Mouse (Mus musculus) limb, embryonic 12.5 days (tissue): ENCODE results near the gene Grap. TPM values are rescaled to one million over a fixed set of nuclear protein-coding genes. Genes with fewer than 3 reads are reported as not detected.

Experiments used
- ATAC-seq: fragments of 200-750 bp; cut with Nextera tagmentation; 2 replicates; pipeline ENCODE4 v1.8.0; 2017; ENCODE audit warnings: low read depth, moderate TSS enrichment; ENCODE audit not compliant: insufficient number of reproducible peaks, insufficient read depth, low FRiP score, low TSS enrichment
- H3K27ac ChIP-seq: fragments of 300-500 bp; sonication (generic); 2 replicates; pipeline ENCODE4 v1.5.1; 2016; ENCODE audit warnings: mild to moderate bottlenecking, moderate library complexity
- H3K27me3 ChIP-seq: fragments of 300-500 bp; sonication (generic); 2 replicates; pipeline ENCODE4 v1.6.1; 2016; ENCODE audit warnings: mild to moderate bottlenecking, moderate library complexity
- H3K36me3 ChIP-seq: fragments of 300-500 bp; sonication (generic); 2 replicates; pipeline ENCODE4 v1.6.1; 2016; ENCODE audit warnings: mild to moderate bottlenecking, moderate library complexity
- H3K4me1 ChIP-seq: fragments of 300-500 bp; sonication (generic); replicated peaks from 2 replicates; pipeline ENCODE4 v1.6.1; 2016
- H3K4me2 ChIP-seq: fragments of 300-500 bp; sonication (generic); 2 replicates; pipeline ENCODE4 v1.6.1; 2016; ENCODE audit warnings: mild to moderate bottlenecking, moderate library complexity
- H3K4me3 ChIP-seq: fragments of 300-500 bp; sonication (generic); replicated peaks from 2 replicates; pipeline ENCODE4 v1.5.1; 2016; ENCODE audit warnings: mild to moderate bottlenecking
- H3K9ac ChIP-seq: fragments of 300-500 bp; sonication (generic); replicated peaks from 2 replicates; pipeline ENCODE4 v1.6.1; 2016; ENCODE audit warnings: mild to moderate bottlenecking, moderate library complexity
- H3K9me3 ChIP-seq: fragments of 300-500 bp; sonication (generic); 2 replicates; pipeline ENCODE4 v1.6.1; 2016; ENCODE audit warnings: mild to moderate bottlenecking, moderate library complexity
- WGBS: fragments of 180-500 bp; shearing (Covaris S2); methylation state at CpG from one replicate; pipeline ENCODE4 v1.1.7; 2016; 5-methylcytosine and 5-hydroxymethylcytosine counted together
- polyA plus RNA-seq: library from polyadenylated mRNA; unstranded; fragments of >200 nt; fragmentation: Nextera tagmentation; extraction: Ambion mirVana; gene quantifications from 2 replicates; pipeline ENCODE4 v1.2.1, GENCODE M21; 2016

The Grap gene
- polyA plus RNA-seq = 5.4 and 6.1 TPM in 2 replicates

GRCm38 (mm10) chr11:61652686-61653447, at the start of gene Grap:
Gene Grap (plus strand): TSS chr11:61653265.
- H3K4me3 ChIP-seq = no peak within 1 kb of the TSS
- 63% methylated on average over 10 of the region's 10 CpGs for WGBS
- no peak within 1 kb of the TSS for H3K4me2 ChIP-seq

GRCm38 (mm10) chr11:61608072-61608471, 45.0 kb upstream of the Grap start:
- Histone ChIP-seq H3K9me3 (peaks cover 7% of the 10 kb centered on the region; the same call in 1 of the 2 replicates), H3K9ac (no peak overlapping the region)
- WGBS = 82% methylated on average over 4 of the region's 4 CpGs

More at GRCm38 (mm10) chr11:61652686-61653447, at the start of gene Grap:
- Histone ChIP-seq H3K4me1 (no peaks in the 10 kb centered on the region), H3K27me3 (no peaks in the 10 kb centered on the region), H3K27ac (no peak within 1 kb of the TSS), H3K36me3 (no peaks in the 10 kb centered on the region), H3K9me3 (no peaks in the 10 kb centered on the region), H3K9ac (no peak within 1 kb of the TSS)
- no peak for ATAC-seq

GRCm38 (mm10) chr11:61611197-61611596, 41.9 kb upstream of the Grap start:
- Histone ChIP-seq H3K27me3 (no peaks in the 10 kb centered on the region), H3K27ac (no peak overlapping the region), H3K9me3 (peaks cover 7% of the 10 kb centered on the region; the same call in 1 of the 2 replicates), H3K9ac (no peak overlapping the region), H3K4me1 (peaks cover 9% of the 10 kb centered on the region), H3K4me2 (no peak overlapping the region), H3K36me3 (no peaks in the 10 kb centered on the region), H3K4me3 (no peak overlapping the region)
- WGBS = 80% methylated on average over 3 of the region's 3 CpGs
- no peak for ATAC-seq

More at GRCm38 (mm10) chr11:61608072-61608471, 45.0 kb upstream of the Grap start:
- Histone ChIP-seq H3K27me3 (no peaks in the 10 kb centered on the region), H3K36me3 (no peaks in the 10 kb centered on the region), H3K4me3 (no peak overlapping the region), H3K27ac (no peak overlapping the region), H3K4me1 (no peaks in the 10 kb centered on the region), H3K4me2 (no peak overlapping the region)
- ATAC-seq = no peak

GRCm38 (mm10) chr11:61612116-61612635, 40.9 kb upstream of the Grap start:
- Histone ChIP-seq H3K4me2 (no peak overlapping the region), H3K9me3 (peaks cover 3% of the 10 kb centered on the region; the same call in 1 of the 2 replicates), H3K27me3 (no peaks in the 10 kb centered on the region), H3K27ac (no peak overlapping the region), H3K36me3 (no peaks in the 10 kb centered on the region), H3K4me3 (no peak overlapping the region), H3K4me1 (peaks cover 15% of the 10 kb centered on the region), H3K9ac (no peak overlapping the region)
- 86% methylated on average over 4 of the region's 4 CpGs for WGBS
- ATAC-seq = no peak

DNA sequence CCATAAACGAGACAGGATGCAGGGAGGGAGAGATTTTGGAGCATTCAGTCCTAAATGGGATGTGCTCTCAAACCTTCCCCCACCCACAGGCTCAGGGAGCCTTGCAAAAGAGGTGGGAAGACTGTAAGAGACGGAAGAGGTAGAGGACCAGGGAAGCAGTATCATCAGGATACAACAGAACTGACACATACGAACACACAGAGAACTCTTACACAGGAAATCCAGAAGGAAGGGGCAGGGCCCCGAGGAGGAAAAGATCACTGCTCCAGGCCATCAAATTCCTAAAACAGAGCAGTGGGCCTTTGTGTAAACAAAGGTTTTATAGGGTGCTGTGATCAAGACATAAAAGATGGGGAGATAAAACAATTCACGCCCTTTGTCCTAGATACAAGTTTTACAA, 38.7 kb upstream of the Grap start:
- Histone ChIP-seq H3K4me1 (peaks cover 15% of the 10 kb centered on the region), H3K27ac (no peak overlapping the region), H3K9me3 (no peaks in the 10 kb centered on the region), H3K4me3 (no peak overlapping the region), H3K27me3 (no peaks in the 10 kb centered on the region), H3K4me2 (no peak overlapping the region), H3K36me3 (no peaks in the 10 kb centered on the region), H3K9ac (no peak overlapping the region)
- 46% methylated on average over 5 of the region's 5 CpGs for WGBS
- ATAC-seq = no peak

GRCm38 (mm10) chr11:61615686-61616522, 37.2 kb upstream of the Grap start:
- H3K4me3 ChIP-seq = peak overlapping the region; percentile 31
- WGBS = 5% methylated on average over 18 of the region's 22 CpGs
- H3K9me3 ChIP-seq = no peaks in the 10 kb centered on the region
- peak overlapping the region; percentile 61 for H3K9ac ChIP-seq
- no peaks in the 10 kb centered on the region for H3K27me3 ChIP-seq
- peak overlapping the region; percentile 69 for H3K4me2 ChIP-seq
- ATAC-seq = peak; percentile 53; the same call in 1 of the 2 replicates
- H3K36me3 ChIP-seq = no peaks in the 10 kb centered on the region
- H3K4me1 ChIP-seq = peaks cover 23% of the 10 kb centered on the region
- H3K27ac ChIP-seq = peak overlapping the region; percentile 53; the same call in 1 of the 2 replicates

DNA sequence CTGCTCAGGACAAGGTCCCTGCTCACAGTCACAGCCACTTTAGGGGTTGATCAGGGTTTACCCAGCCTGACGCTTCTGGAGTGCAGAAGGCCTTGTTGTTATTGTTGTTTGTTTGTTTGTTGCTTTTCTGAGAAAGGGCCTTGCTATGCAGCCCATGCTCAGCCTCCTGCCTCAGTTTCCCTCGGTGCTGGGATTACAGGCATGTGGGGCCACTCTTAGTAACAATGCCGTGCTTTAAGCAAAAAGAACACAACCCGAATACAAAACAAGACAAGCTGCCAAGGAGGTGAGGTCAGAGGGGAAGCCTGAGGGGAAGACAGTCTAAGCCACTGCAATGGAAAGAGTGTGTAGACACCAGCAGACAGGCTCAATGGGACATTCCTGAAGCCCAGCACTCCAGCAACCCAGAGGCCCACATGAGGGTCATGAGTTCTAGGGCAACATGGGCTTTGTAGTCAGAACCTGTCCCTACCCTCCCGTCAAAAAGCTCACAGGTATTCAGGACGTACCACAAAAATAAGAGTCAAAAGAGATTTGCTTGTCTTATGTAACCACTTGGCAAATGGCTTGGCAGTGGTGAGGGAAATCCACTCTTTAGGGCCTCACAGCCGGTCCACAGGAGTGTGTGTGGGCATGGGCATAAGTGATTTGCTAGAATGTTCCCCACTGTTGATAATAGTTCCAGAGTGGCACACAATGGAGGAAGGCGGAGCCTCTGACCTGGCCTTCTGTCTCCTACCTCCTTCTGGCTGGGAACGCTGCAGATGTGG, 36.4 kb upstream of the Grap start:
- Histone ChIP-seq H3K9me3 (no peaks in the 10 kb centered on the region), H3K27ac (0 out of 2 replicates have a peak overlapping the region, but pooled peaks have one; percentile 53), H3K4me1 (peaks cover 23% of the 10 kb centered on the region), H3K9ac (0 out of 2 replicates have a peak overlapping the region, but pooled peaks have one; percentile 4), H3K36me3 (no peaks in the 10 kb centered on the region), H3K4me3 (no peak overlapping the region), H3K4me2 (peak overlapping the region; percentile 24; the same call in 1 of the 2 replicates), H3K27me3 (no peaks in the 10 kb centered on the region)
- WGBS = 70% methylated on average over 9 of the region's 9 CpGs
- no peak for ATAC-seq

DNA sequence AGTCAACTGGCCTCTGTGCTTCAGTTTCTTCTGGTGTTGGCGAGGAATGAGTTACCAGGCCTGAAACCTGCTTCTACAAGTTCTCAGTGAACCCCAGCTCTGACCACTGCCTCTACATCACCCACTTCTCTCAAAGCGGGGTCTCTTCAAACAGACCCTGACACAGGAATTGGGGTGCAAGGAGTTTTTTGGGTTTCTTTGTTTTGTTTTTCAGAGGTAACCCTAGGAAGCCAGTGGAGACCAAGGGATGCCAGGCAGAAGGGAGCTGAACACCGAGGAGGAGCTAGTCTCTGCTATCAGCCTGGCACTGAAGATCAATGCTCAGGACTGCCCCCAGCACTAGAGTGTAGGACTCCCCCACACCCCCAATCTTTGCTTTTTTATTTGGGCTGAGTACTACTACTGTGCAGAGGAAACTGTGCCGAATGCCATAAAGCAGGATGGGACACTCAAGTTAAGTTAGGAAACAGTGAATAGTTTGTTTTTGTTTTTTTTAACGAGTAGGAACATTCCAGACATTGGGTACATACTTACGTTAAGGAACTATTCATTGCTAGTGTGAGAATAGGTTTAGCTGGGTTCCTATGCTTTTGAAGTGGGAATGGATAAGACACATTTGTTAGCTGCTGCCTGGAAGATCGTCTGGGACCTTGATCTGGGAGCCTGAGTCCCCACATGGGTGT, 35.6 kb upstream of the Grap start:
- Histone ChIP-seq H3K9ac (no peak overlapping the region), H3K4me1 (peaks cover 23% of the 10 kb centered on the region), H3K4me3 (no peak overlapping the region), H3K27ac (no peak overlapping the region), H3K36me3 (no peaks in the 10 kb centered on the region), H3K9me3 (no peaks in the 10 kb centered on the region), H3K4me2 (no peak overlapping the region), H3K27me3 (no peaks in the 10 kb centered on the region)
- ATAC-seq = no peak
- WGBS = 75% methylated on average over 7 of the region's 7 CpGs

- peaks cover 23% of the 10 kb centered on the region for H3K4me1 ChIP-seq
- ATAC-seq = no peak
- H3K27me3 ChIP-seq = no peaks in the 10 kb centered on the region
- no peak overlapping the region for H3K27ac ChIP-seq
- H3K9ac ChIP-seq = no peak overlapping the region
- no peaks in the 10 kb centered on the region for H3K9me3 ChIP-seq
- no peak overlapping the region for H3K4me3 ChIP-seq
- no peak overlapping the region for H3K4me2 ChIP-seq
- H3K36me3 ChIP-seq = no peaks in the 10 kb centered on the region
- 88% methylated on average over 8 of the region's 8 CpGs for WGBS
Observed at GRCm38 (mm10) chr11:61618131-61618530, 34.9 kb upstream of the Grap start.

DNA sequence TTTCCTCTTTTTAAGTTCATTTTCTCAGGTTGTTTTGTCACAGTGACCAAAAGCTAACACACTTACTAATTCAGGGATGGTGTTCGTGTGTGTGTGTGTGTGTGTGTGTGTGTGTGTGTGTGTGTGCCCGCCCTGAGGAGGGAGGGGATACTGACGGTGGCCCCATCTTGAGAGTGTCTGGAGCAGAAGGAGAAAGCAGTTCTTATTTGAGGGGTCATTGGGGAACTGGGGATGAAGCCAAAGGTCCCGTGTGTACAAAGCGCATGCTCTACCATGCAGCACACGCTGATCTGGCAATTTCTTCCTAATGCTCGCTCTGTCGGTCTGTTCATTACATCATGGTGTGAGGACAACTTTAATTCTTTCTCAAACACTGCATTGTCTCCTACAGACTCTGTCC, 34.5 kb upstream of the Grap start:
- H3K4me1 ChIP-seq = peaks cover 23% of the 10 kb centered on the region
- 84% methylated on average over 8 of the region's 8 CpGs for WGBS
- no peak overlapping the region for H3K4me3 ChIP-seq
- H3K27me3 ChIP-seq = no peaks in the 10 kb centered on the region
- no peak for ATAC-seq
- H3K9me3 ChIP-seq = no peaks in the 10 kb centered on the region
- H3K27ac ChIP-seq = no peak overlapping the region
- H3K9ac ChIP-seq = no peak overlapping the region
- no peak overlapping the region for H3K4me2 ChIP-seq
- H3K36me3 ChIP-seq = no peaks in the 10 kb centered on the region
